Mouse (Mus musculus): ENCODE measurements at regions not wholly inside any gene's neighbourhood (a gene's known extent, or its start where the extent isn't known, plus 50 kb on each side); places are given as distances from the start of the nearest gene placed in this dataset.

- DNase-seq: no peak
These were observed 299.7 kb upstream of the Cd180 start for GRCm38 (mm10) chr13:102393662-102393970.

GRCm38 (mm10) chr13:102394057-102394456 lies 299.3 kb upstream of the Cd180 start:
- no peak for DNase-seq

- no peak for DNase-seq
These were observed 295.9 kb upstream of the Cd180 start for GRCm38 (mm10) chr13:102397411-102397810.

GRCm38 (mm10) chr13:102411840-102412239 lies 281.5 kb upstream of the Cd180 start:
- no peak for DNase-seq

- no peak for DNase-seq
These were observed 258.9 kb upstream of the Cd180 start for GRCm38 (mm10) chr13:102434372-102434954.

GRCm38 (mm10) chr13:102442676-102443075 lies 250.7 kb upstream of the Cd180 start:
- no peak for DNase-seq

- no peak for DNase-seq
These were observed 246.0 kb upstream of the Cd180 start for GRCm38 (mm10) chr13:102447310-102447709.

- DNase-seq: no peak
These were observed 243.8 kb upstream of the Cd180 start for GRCm38 (mm10) chr13:102449416-102450121.

GRCm38 (mm10) chr13:102451176-102451575 lies 242.2 kb upstream of the Cd180 start:
- DNase-seq: no peak

- no peak for DNase-seq
These were observed 234.6 kb upstream of the Cd180 start for GRCm38 (mm10) chr13:102458711-102459110.

- DNase-seq: no peak
These were observed 229.4 kb upstream of the Cd180 start for GRCm38 (mm10) chr13:102463993-102464392.

- no peak for DNase-seq
These were observed 211.5 kb upstream of the Cd180 start for GRCm38 (mm10) chr13:102481906-102482305.

GRCm38 (mm10) chr13:102482451-102482850 lies 210.9 kb upstream of the Cd180 start:
- DNase-seq: no peak

- no peak for DNase-seq
These were observed 205.8 kb upstream of the Cd180 start for GRCm38 (mm10) chr13:102487416-102488097.

- DNase-seq: no peak
These were observed 202.0 kb upstream of the Cd180 start for GRCm38 (mm10) chr13:102491370-102491769.

- no peak for DNase-seq
These were observed 189.0 kb upstream of the Cd180 start for GRCm38 (mm10) chr13:102504157-102504947.

- no peak for DNase-seq
These were observed 186.1 kb upstream of the Cd180 start for GRCm38 (mm10) chr13:102507226-102507625.

- DNase-seq: no peak
These were observed 185.4 kb upstream of the Cd180 start for GRCm38 (mm10) chr13:102507916-102508315.

- no peak for DNase-seq
These were observed 182.6 kb upstream of the Cd180 start for GRCm38 (mm10) chr13:102510733-102511279.

GRCm38 (mm10) chr13:102518169-102518882 lies 175.0 kb upstream of the Cd180 start:
- no peak for DNase-seq

- no peak for DNase-seq
These were observed 171.9 kb upstream of the Cd180 start for GRCm38 (mm10) chr13:102521427-102521826.

GRCm38 (mm10) chr13:102522080-102522479 lies 171.3 kb upstream of the Cd180 start:
- DNase-seq: no peak
